ENCODE assay signal across 8 mouse cellular contexts in the genomic region with DNA sequence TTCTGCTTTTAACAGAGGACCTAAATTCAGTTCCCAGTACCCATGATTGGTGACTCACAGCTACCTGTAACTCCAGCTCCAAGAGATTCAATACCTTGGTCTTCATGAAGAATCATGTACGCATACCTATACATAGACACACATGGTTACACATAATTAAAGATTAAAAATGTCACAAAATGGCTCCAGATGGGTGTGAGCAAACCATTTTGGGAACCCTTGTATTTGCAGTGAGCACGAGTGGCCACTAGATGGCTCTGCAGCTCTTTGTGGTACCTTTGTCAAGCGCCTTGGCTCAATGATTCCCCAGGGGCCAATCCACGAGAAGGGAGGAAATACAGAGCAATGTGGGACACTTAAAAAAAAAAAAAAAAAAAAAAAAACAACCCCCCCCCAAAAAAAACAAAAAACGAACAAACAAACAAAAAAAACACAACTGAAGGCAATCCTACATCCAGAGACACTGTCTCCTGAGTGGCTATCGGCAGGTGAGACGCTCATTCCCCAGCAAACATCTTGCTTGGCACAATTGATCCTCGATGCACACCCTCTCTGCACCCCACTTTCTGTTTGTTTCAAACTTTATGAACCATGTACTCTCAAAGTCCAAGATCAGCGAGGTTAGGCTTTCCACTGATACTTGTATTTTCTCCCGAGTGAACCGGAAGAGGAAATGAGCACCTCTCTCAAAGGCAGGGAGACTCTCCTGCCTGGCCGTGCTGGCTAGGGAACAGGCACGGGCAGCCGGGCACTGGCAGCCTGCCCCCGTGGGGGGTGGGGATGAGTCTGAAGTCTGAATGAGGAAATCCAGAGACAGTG. TPM values are rescaled to one million over a fixed set of nuclear protein-coding genes. Genes with fewer than 3 reads are reported as not detected.
DNase-seq lines count a peak whose midpoint lies in the region; ATAC-seq lines count a peak whose summit lies in the region.

No protein-coding gene starts in this region.

- H3K4me3 ChIP-seq in intestine, embryonic 14.5 days (ENCODE audit: low read depth, low read length) = peak overlapping the region; percentile 33

- WGBS in intestine, embryonic 14.5 days = 14% methylated on average over 15 of the region's 15 CpGs

- no peaks in the 10 kb centered on the region for H3K27me3 ChIP-seq in intestine, embryonic 14.5 days (replicated peaks; ENCODE audit: control insufficient read depth, insufficient read depth, low read length)

- no peaks in the 10 kb centered on the region for H3K4me1 ChIP-seq in intestine, embryonic 14.5 days (replicated peaks; ENCODE audit: control insufficient read depth, insufficient read depth, low read length)

- intact Hi-C loops in left cerebral cortex, postnatal 10 days (cut with DNase I) = loop anchor here (2.0 to 5.0 kb wide), 4 partner anchors 37 to 222 kb away; a partner anchor contains a TSS

- H3K9ac ChIP-seq in intestine, embryonic 14.5 days (ENCODE audit: low read length) = peak overlapping the region; percentile 40

- DNase-seq in adrenal gland, adult 8-10 months = peak; percentile 77
- DNase-seq in embryo, embryonic 11 days = peak; percentile 93
- peak; percentile 63 for DNase-seq in gastrocnemius, postnatal 25 days
- DNase-seq in intestine, embryonic 14.5 days (ENCODE audit: low spot score) = peak; percentile 91
- peak; percentile 86 to 87 for DNase-seq in left cerebral cortex, postnatal 10 days (ENCODE audit: extremely low spot score in 1 of 2, low spot score in 2 of 2)
- peak; percentile 89 to 91 for DNase-seq in right cerebral cortex, postnatal 10 days (ENCODE audit: low spot score in 2 of 2)
- peak; percentile 64 to 85 for DNase-seq in urinary bladder, postnatal 36 days (ENCODE audit: low spot score in 2 of 2)

- peak overlapping the region; percentile 65 for H3K4me2 ChIP-seq in intestine, embryonic 14.5 days (ENCODE audit: low read length)

- ATAC-seq in intestine, embryonic 14.5 days (replicated peaks; ENCODE audit: low FRiP score, low TSS enrichment, low read depth) = peak; percentile 80
- ATAC-seq in megakaryocyte progenitor cell, adult 5-6 weeks (replicated peaks; ENCODE audit: poor library complexity) = peak; percentile 99

- 0 out of 2 replicates have a peak overlapping the region, but pooled peaks have one; percentile 33 for H3K27ac ChIP-seq in intestine, embryonic 14.5 days (ENCODE audit: low read depth)

- no peaks in the 10 kb centered on the region for H3K9me3 ChIP-seq in intestine, embryonic 14.5 days (ENCODE audit: control insufficient read depth, low read length)

- H3K36me3 ChIP-seq in intestine, embryonic 14.5 days (ENCODE audit: control insufficient read depth, insufficient read depth, low read length) = no peaks in the 10 kb centered on the region

RNA-seq across cellular contexts. Expression of a gene that starts 35.1 kb away (rescaled TPM):
- 100 to 1,000 TPM; 163 to 269 (median 179) TPM for total RNA-seq in adrenal gland, adult 8-10 months (2022)
- total RNA-seq in gastrocnemius, postnatal 25 days (2021) = 10 to 100 TPM; 53.0 to 60.9 TPM
- polyA plus RNA-seq in intestine, embryonic 14.5 days (2014; fragmentation: Nextera tagmentation; extraction: Ambion mirVana) = 168 and 202 TPM in 2 replicates
- total RNA-seq in left cerebral cortex, postnatal 10 days (2021) = 10 to 100 TPM; 68.5 to 76.6 TPM
- 215 and 235 TPM in 2 replicates for total RNA-seq in megakaryocyte progenitor cell, adult 5-6 weeks (2015)
- total RNA-seq in megakaryocyte progenitor cell, adult 5-6 weeks (2017) = 165 and 167 TPM in 2 replicates

RNA-seq across cellular contexts. Expression of a gene that starts 40.8 kb away (rescaled TPM):
- 10 to 100 TPM; 26.1 to 41.3 (median 36.4) TPM for total RNA-seq in adrenal gland, adult 8-10 months (2022)
- total RNA-seq in gastrocnemius, postnatal 25 days (2021) = 1 to 10 TPM; 5.1 to 6.1 TPM
- polyA plus RNA-seq in intestine, embryonic 14.5 days (2014; fragmentation: Nextera tagmentation; extraction: Ambion mirVana) = 12.0 and 12.8 TPM in 2 replicates
- 10 to 100 TPM; 22.0 to 25.1 TPM for total RNA-seq in left cerebral cortex, postnatal 10 days (2021)
- 4.7 and 9.3 TPM in 2 replicates for total RNA-seq in megakaryocyte progenitor cell, adult 5-6 weeks (2015)
- total RNA-seq in megakaryocyte progenitor cell, adult 5-6 weeks (2017) = 2.1 and 2.7 TPM in 2 replicates

RNA-seq across cellular contexts. Expression of a gene that starts 56.6 kb away (rescaled TPM):
- total RNA-seq in adrenal gland, adult 8-10 months (2022) = 10 to 100 TPM; 23.8 to 34.9 (median 28.8) TPM
- total RNA-seq in gastrocnemius, postnatal 25 days (2021) = 10 to 100 TPM; 14.9 to 15.6 TPM
- 16.8 and 17.3 TPM in 2 replicates for polyA plus RNA-seq in intestine, embryonic 14.5 days (2014; fragmentation: Nextera tagmentation; extraction: Ambion mirVana)
- total RNA-seq in left cerebral cortex, postnatal 10 days (2021) = 10 to 100 TPM in 1 of 2 experiments, 1 to 10 TPM in 1; 9.1 to 10.3 TPM
- 17.1 and 19.2 TPM in 2 replicates for total RNA-seq in megakaryocyte progenitor cell, adult 5-6 weeks (2015)
- 29.4 and 32.9 TPM in 2 replicates for total RNA-seq in megakaryocyte progenitor cell, adult 5-6 weeks (2017)

Comparison
In these comparisons a context has a peak if more than half of its experiments do, and no peak if none do; other contexts are left out.
1. Peak in every context shown above with its lines: DNase-seq, ATAC-seq, H3K4me3 ChIP-seq and H3K27ac ChIP-seq.